Mouse (Mus musculus): ENCODE data around the gene Gm20403. TPM values are rescaled to one million over a fixed set of nuclear protein-coding genes. Genes with fewer than 3 reads are reported as not detected.

The Gm20403 gene
- polyA plus RNA-seq (2014; fragmentation: Nextera tagmentation; extraction: Ambion mirVana) = not detected in 2 replicates

- H3K4me1 ChIP-seq (ENCODE audit: control insufficient read depth, insufficient read depth, low read length) = peaks cover 5% of the 10 kb centered on the region; the same call in 1 of the 2 replicates
- peak within 1 kb of the TSS; percentile 86 for H3K27ac ChIP-seq (ENCODE audit: low read depth, low read length)
- WGBS = under 1% methylated on average over 48 of the region's 60 CpGs
- H3K9ac ChIP-seq (ENCODE audit: low read length) = peak within 1 kb of the TSS; percentile 94
- no peaks in the 10 kb centered on the region for H3K27me3 ChIP-seq (ENCODE audit: control insufficient read depth, insufficient read depth, low read length)
- peak; percentile 69 for ATAC-seq (ENCODE audit: insufficient read depth, low FRiP score, low TSS enrichment)
- H3K36me3 ChIP-seq (ENCODE audit: control insufficient read depth, insufficient read depth, low read length) = no peaks in the 10 kb centered on the region
- peak within 1 kb of the TSS; percentile 92 for H3K4me3 ChIP-seq (ENCODE audit: low read depth, low read length)
- peak within 1 kb of the TSS; percentile 86 for H3K4me2 ChIP-seq (ENCODE audit: low read depth)
- DNase-seq (ENCODE audit: low spot score) = peak; percentile 74
- no peaks in the 10 kb centered on the region for H3K9me3 ChIP-seq (ENCODE audit: control insufficient read depth, low read length)
Measured at GRCm38 (mm10) chr12:54986052-54986717, at the start of gene Gm20403. Gene Gm20403, minus strand, starts transcription at chr12:54986529.

- Histone ChIP-seq H3K27ac (ENCODE audit: low read depth, low read length) (no peak overlapping the region), H3K9me3 (ENCODE audit: control insufficient read depth, low read length) (no peaks in the 10 kb centered on the region), H3K27me3 (ENCODE audit: control insufficient read depth, insufficient read depth, low read length) (no peaks in the 10 kb centered on the region), H3K9ac (ENCODE audit: low read length) (no peak overlapping the region), H3K36me3 (ENCODE audit: control insufficient read depth, insufficient read depth, low read length) (no peaks in the 10 kb centered on the region), H3K4me2 (ENCODE audit: low read depth) (no peak overlapping the region), H3K4me3 (ENCODE audit: low read depth, low read length) (no peak overlapping the region), H3K4me1 (ENCODE audit: control insufficient read depth, insufficient read depth, low read length) (no peaks in the 10 kb centered on the region)
- DNase-seq (ENCODE audit: low spot score) = no peak
- 59% methylated on average over 3 of the region's 3 CpGs for WGBS
- ATAC-seq (ENCODE audit: insufficient read depth, low FRiP score, low TSS enrichment) = no peak
Measured at GRCm38 (mm10) chr12:55027088-55027487, 40.8 kb upstream of the Gm20403 start.

- no peaks in the 10 kb centered on the region for H3K36me3 ChIP-seq (ENCODE audit: control insufficient read depth, insufficient read depth, low read length)
Measured at GRCm38 (mm10) chr12:55023284-55023683, 37.0 kb upstream of the Gm20403 start.

DNA sequence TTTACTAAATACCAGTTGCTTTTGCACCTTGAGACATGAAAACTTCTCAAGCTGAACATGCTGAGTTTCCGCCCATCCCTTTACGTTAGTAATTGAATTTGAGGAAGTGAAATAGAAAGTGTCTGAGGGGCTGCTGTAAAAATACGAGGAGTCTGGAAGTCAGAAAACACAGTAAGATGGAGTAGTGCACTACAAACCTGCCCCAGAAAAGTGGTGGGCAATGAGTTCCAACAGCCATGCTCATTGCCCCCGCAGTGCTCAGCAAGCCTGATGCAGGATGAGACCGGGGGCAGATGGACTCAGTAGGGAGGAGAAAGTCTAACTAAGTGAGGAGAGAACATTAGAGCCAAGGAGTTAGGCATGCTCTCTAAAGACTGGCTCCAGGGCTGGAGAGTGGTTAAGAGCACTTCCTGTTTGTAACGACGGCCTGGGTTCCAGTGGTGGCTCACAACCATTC is 33.1 kb upstream of the Gm20403 start:
- no peak overlapping the region for H3K4me2 ChIP-seq (ENCODE audit: low read depth)
- no peaks in the 10 kb centered on the region for H3K27me3 ChIP-seq (ENCODE audit: control insufficient read depth, insufficient read depth, low read length)
- H3K36me3 ChIP-seq (ENCODE audit: control insufficient read depth, insufficient read depth, low read length) = no peaks in the 10 kb centered on the region
- DNase-seq (ENCODE audit: low spot score) (no peak), ATAC-seq (ENCODE audit: insufficient read depth, low FRiP score, low TSS enrichment) (no peak)
- no peak overlapping the region for H3K4me3 ChIP-seq (ENCODE audit: low read depth, low read length)
- H3K4me1 ChIP-seq (ENCODE audit: control insufficient read depth, insufficient read depth, low read length) = no peaks in the 10 kb centered on the region
- no peak overlapping the region for H3K27ac ChIP-seq (ENCODE audit: low read depth, low read length)
- no peak overlapping the region for H3K9ac ChIP-seq (ENCODE audit: low read length)
- WGBS = 91% methylated on average over 7 of the region's 7 CpGs
- H3K9me3 ChIP-seq (ENCODE audit: control insufficient read depth, low read length) = no peaks in the 10 kb centered on the region

More at GRCm38 (mm10) chr12:55023284-55023683, 37.0 kb upstream of the Gm20403 start:
- Histone ChIP-seq H3K4me3 (ENCODE audit: low read depth, low read length) (no peak overlapping the region), H3K9me3 (ENCODE audit: control insufficient read depth, low read length) (no peaks in the 10 kb centered on the region), H3K27ac (ENCODE audit: low read depth, low read length) (no peak overlapping the region), H3K27me3 (ENCODE audit: control insufficient read depth, insufficient read depth, low read length) (no peaks in the 10 kb centered on the region), H3K9ac (ENCODE audit: low read length) (no peak overlapping the region), H3K4me1 (ENCODE audit: control insufficient read depth, insufficient read depth, low read length) (no peaks in the 10 kb centered on the region), H3K4me2 (ENCODE audit: low read depth) (no peak overlapping the region)
- 82% methylated on average over 2 of the region's 2 CpGs for WGBS
- DNase-seq (ENCODE audit: low spot score) (no peak), ATAC-seq (ENCODE audit: insufficient read depth, low FRiP score, low TSS enrichment) (no peak)

- H3K27me3 ChIP-seq (ENCODE audit: control insufficient read depth, insufficient read depth, low read length) = no peaks in the 10 kb centered on the region
- WGBS = 61% methylated on average over 9 of the region's 9 CpGs
- DNase-seq (ENCODE audit: low spot score) (no peak), ATAC-seq (ENCODE audit: insufficient read depth, low FRiP score, low TSS enrichment) (no peak)
- H3K36me3 ChIP-seq (ENCODE audit: control insufficient read depth, insufficient read depth, low read length) = no peaks in the 10 kb centered on the region
- no peak overlapping the region for H3K9ac ChIP-seq (ENCODE audit: low read length)
- H3K27ac ChIP-seq (ENCODE audit: low read depth, low read length) = no peak overlapping the region
- H3K4me2 ChIP-seq (ENCODE audit: low read depth) = no peak overlapping the region
- H3K9me3 ChIP-seq (ENCODE audit: control insufficient read depth, low read length) = no peaks in the 10 kb centered on the region
- no peaks in the 10 kb centered on the region for H3K4me1 ChIP-seq (ENCODE audit: control insufficient read depth, insufficient read depth, low read length)
- no peak overlapping the region for H3K4me3 ChIP-seq (ENCODE audit: low read depth, low read length)
Measured at GRCm38 (mm10) chr12:55017119-55017721, 30.9 kb upstream of the Gm20403 start.

DNA sequence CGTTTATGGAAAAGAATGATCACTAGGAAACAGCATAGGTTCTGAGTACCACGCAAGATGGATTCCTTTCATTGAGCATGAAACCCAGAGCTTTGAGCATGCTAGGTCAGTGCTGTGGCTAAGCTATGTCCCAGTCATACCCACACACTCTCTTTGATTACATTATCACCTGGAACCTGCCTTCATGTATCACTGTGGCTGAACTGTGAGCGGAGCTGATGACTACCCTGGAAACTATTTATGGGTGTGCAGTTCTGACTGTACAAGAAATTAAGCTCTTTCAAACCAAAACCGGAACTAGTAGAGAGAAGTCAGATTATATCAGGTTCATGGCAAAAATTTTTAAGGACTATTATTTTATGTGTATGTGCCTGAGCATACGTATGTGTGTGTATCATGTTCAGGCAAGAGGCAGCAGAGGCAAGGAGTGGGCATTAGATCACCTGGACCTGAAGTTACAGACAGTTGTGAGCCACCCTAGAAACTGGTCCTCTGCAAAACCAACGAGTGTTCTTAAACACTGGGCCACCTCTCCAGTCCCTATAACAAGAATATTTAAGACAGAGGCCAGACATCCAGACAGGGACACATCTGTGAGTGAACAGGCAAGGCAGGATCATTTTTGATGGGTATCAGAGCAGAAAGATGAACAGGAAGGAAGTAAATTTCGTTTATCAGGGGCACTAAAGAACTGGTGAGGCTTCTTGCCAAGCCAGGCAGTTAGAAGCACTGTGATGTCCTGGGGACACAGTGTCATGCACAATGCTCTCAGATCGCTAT is 30.2 kb upstream of the Gm20403 start:
- ATAC-seq (ENCODE audit: insufficient read depth, low FRiP score, low TSS enrichment) = no peak
- no peak for DNase-seq (ENCODE audit: low spot score)
- no peaks in the 10 kb centered on the region for H3K4me1 ChIP-seq (ENCODE audit: control insufficient read depth, insufficient read depth, low read length)
- H3K9ac ChIP-seq (ENCODE audit: low read length) = no peak overlapping the region
- H3K27ac ChIP-seq (ENCODE audit: low read depth, low read length) = no peak overlapping the region
- WGBS = 74% methylated on average over 8 of the region's 8 CpGs
- H3K4me3 ChIP-seq (ENCODE audit: low read depth, low read length) = no peak overlapping the region
- H3K4me2 ChIP-seq (ENCODE audit: low read depth) = no peak overlapping the region
- H3K27me3 ChIP-seq (ENCODE audit: control insufficient read depth, insufficient read depth, low read length) = no peaks in the 10 kb centered on the region
- H3K9me3 ChIP-seq (ENCODE audit: control insufficient read depth, low read length) = no peaks in the 10 kb centered on the region
- H3K36me3 ChIP-seq (ENCODE audit: control insufficient read depth, insufficient read depth, low read length) = no peaks in the 10 kb centered on the region

- ATAC-seq (ENCODE audit: insufficient read depth, low FRiP score, low TSS enrichment) (no peak), DNase-seq (ENCODE audit: low spot score) (no peak)
- Histone ChIP-seq H3K4me1 (ENCODE audit: control insufficient read depth, insufficient read depth, low read length) (no peaks in the 10 kb centered on the region), H3K9ac (ENCODE audit: low read length) (no peak overlapping the region), H3K4me3 (ENCODE audit: low read depth, low read length) (no peak overlapping the region), H3K9me3 (ENCODE audit: control insufficient read depth, low read length) (no peaks in the 10 kb centered on the region), H3K27me3 (ENCODE audit: control insufficient read depth, insufficient read depth, low read length) (no peaks in the 10 kb centered on the region), H3K27ac (ENCODE audit: low read depth, low read length) (no peak overlapping the region), H3K4me2 (ENCODE audit: low read depth) (no peak overlapping the region), H3K36me3 (ENCODE audit: control insufficient read depth, insufficient read depth, low read length) (no peaks in the 10 kb centered on the region)
- 83% methylated on average over 5 of the region's 5 CpGs for WGBS
Measured at GRCm38 (mm10) chr12:55015428-55015827, 29.1 kb upstream of the Gm20403 start.

GRCm38 (mm10) chr12:55013626-55014398 is 27.5 kb upstream of the Gm20403 start, which contains the start of gene Baz1a:
Gene Baz1a, minus strand, starts transcription at chr12:55014348.
- no peak within 1 kb of the TSS for H3K27ac ChIP-seq (ENCODE audit: low read depth, low read length)
- DNase-seq (ENCODE audit: low spot score) (no peak), ATAC-seq (ENCODE audit: insufficient read depth, low FRiP score, low TSS enrichment) (no peak)
- no peaks in the 10 kb centered on the region for H3K27me3 ChIP-seq (ENCODE audit: control insufficient read depth, insufficient read depth, low read length)
- H3K9ac ChIP-seq (ENCODE audit: low read length) = no peak within 1 kb of the TSS
- H3K4me1 ChIP-seq (ENCODE audit: control insufficient read depth, insufficient read depth, low read length) = no peaks in the 10 kb centered on the region
- no peak within 1 kb of the TSS for H3K4me3 ChIP-seq (ENCODE audit: low read depth, low read length)
- H3K36me3 ChIP-seq (ENCODE audit: control insufficient read depth, insufficient read depth, low read length) = no peaks in the 10 kb centered on the region
- 83% methylated on average over 6 of the region's 6 CpGs for WGBS
- no peak within 1 kb of the TSS for H3K4me2 ChIP-seq (ENCODE audit: low read depth)
- no peaks in the 10 kb centered on the region for H3K9me3 ChIP-seq (ENCODE audit: control insufficient read depth, low read length)
